Mouse (Mus musculus) ovary, postnatal 14 days (tissue): ENCODE data around the gene Plekhg2.
"Not testable (repeated sequence)": the region's sequence is repeated elsewhere in the genome, so short reads cannot be mapped to it uniquely, and the experiment has no call there.

Experiments used
- DNase-seq: peaks from one replicate; pipeline ENCODE4 v3.0.0; 2022; ENCODE audit warnings: low spot score

The Plekhg2 gene

GRCm38 (mm10) chr7:28372251-28373108 is at the start of gene Plekhg2:
Gene Plekhg2 (minus strand): TSS chr7:28372599.
- peak; percentile 99 for DNase-seq

- no peak for DNase-seq
Measured at GRCm38 (mm10) chr7:28419416-28419815, 47.0 kb upstream of the Plekhg2 start.

GRCm38 (mm10) chr7:28418096-28418670 is 45.8 kb upstream of the Plekhg2 start:
- DNase-seq = no peak

- DNase-seq = no peak
Measured at GRCm38 (mm10) chr7:28417368-28417767, 45.0 kb upstream of the Plekhg2 start.

- no peak for DNase-seq
Measured at GRCm38 (mm10) chr7:28412826-28413225, 40.4 kb upstream of the Plekhg2 start.

- DNase-seq = peak; percentile 56
Measured at GRCm38 (mm10) chr7:28410841-28411475, 38.6 kb upstream of the Plekhg2 start.

GRCm38 (mm10) chr7:28401942-28402341 is 29.5 kb upstream of the Plekhg2 start:
- DNase-seq = no peak

- DNase-seq = no peak
Measured at GRCm38 (mm10) chr7:28401030-28401429, 28.6 kb upstream of the Plekhg2 start.

- no peak for DNase-seq
Measured at GRCm38 (mm10) chr7:28398696-28399340, 26.4 kb upstream of the Plekhg2 start.

- DNase-seq = no peak
Measured at GRCm38 (mm10) chr7:28398000-28398399, 25.6 kb upstream of the Plekhg2 start.

- no peak for DNase-seq
Measured at GRCm38 (mm10) chr7:28395425-28395824, 23.0 kb upstream of the Plekhg2 start.

GRCm38 (mm10) chr7:28393272-28393951 is 21.0 kb upstream of the Plekhg2 start:
- DNase-seq = no peak

- peak; percentile 86 for DNase-seq
Measured at GRCm38 (mm10) chr7:28392429-28393271, 20.3 kb upstream of the Plekhg2 start, which contains the start of the genes Med29 and Paf1. Gene Med29 (minus strand): TSS chr7:28392708. Gene Paf1 (plus strand): TSS chr7:28392951.

- DNase-seq = no peak
Measured at GRCm38 (mm10) chr7:28390331-28390730, 17.9 kb upstream of the Plekhg2 start.

GRCm38 (mm10) chr7:28387384-28387783 is 15.0 kb upstream of the Plekhg2 start:
- not testable (repeated sequence) for DNase-seq

GRCm38 (mm10) chr7:28386877-28387276 is 14.5 kb upstream of the Plekhg2 start:
- DNase-seq = not testable (repeated sequence)

- peak; percentile 84 for DNase-seq
Measured at GRCm38 (mm10) chr7:28386462-28386861, 14.1 kb upstream of the Plekhg2 start.

GRCm38 (mm10) chr7:28386007-28386406 is 13.6 kb upstream of the Plekhg2 start:
- no peak for DNase-seq

- DNase-seq = no peak
Measured at GRCm38 (mm10) chr7:28385196-28385595, 12.8 kb upstream of the Plekhg2 start.

- DNase-seq = no peak
Measured at GRCm38 (mm10) chr7:28384162-28384561, 11.8 kb upstream of the Plekhg2 start.

GRCm38 (mm10) chr7:28383606-28384005 is 11.2 kb upstream of the Plekhg2 start:
- DNase-seq = no peak
